Mouse (Mus musculus): Measurements from ENCODE around the gene Dnmt1.

DNA sequence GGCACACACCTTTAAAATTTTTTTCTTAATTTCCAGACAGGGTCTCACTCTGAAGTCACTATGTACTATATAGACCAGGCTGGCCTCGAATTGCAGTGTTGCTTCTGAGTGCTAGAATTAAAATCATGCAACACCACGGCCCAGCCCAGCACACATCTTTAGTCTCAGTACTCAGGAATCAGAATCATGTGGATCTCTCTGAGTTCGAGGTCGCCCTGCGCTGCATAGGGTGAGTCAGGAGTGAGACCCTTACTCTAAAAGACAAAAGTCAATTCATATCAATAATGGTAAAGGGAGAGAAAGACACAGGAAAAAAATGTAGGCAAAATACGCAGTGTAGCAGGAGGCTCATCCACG, 42.6 kb upstream of the Dnmt1 start:
- TF ChIP-seq CTCF (IDR thresholded peaks at IDR 0.05; ENCODE audit: low read depth, low read length) = no peak
- no peak for TF ChIP-seq TAL1 (conservative IDR thresholded peaks at IDR 0.05; ENCODE audit: low read depth, low read length)
- TF ChIP-seq GATA1 (IDR thresholded peaks at IDR 0.05; ENCODE audit: borderline replicate concordance, low read length) = no peak
- no peak for TF ChIP-seq POLR2AphosphoS5 (IDR thresholded peaks at IDR 0.05; ENCODE audit: insufficient replicate concordance, low read depth, low read length)

All from G1E (cell line).